Mouse (Mus musculus): ENCODE results near the gene Olfr1423.
"Not testable (repeated sequence)": the region's sequence is repeated elsewhere in the genome, so short reads cannot be mapped to it uniquely, and the experiment has no call there.

The Olfr1423 gene

GRCm38 (mm10) chr19:12041217-12041616 lies at the start of gene Olfr1423:
Gene Olfr1423 (minus strand): TSS chr19:12041317.
- no peak for DNase-seq

DNA sequence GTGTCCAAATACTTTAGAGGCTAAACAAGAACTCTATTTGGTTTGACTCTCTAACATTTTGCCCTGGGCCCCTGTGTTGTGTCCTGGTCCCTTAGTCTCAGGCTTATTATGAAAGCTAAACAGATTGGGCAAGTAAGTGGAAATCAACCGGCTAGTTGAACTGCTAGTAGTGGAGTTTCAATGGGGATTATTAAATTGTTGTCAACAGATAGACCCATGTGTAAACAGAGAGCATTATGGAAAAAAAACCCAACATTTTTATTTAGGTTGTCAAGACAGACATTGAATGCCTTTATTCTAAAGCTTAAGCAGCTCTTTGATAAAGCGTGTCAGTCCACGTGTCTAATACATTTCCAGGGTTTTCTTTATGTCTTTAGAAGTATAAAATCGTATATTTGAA lies 36.5 kb upstream of the Olfr1423 start, which contains the start of gene Olfr1425:
Gene Olfr1425, minus strand, starts transcription at position 101 of the 400 bp plus-strand sequence.
- not testable (repeated sequence) for DNase-seq

DNA sequence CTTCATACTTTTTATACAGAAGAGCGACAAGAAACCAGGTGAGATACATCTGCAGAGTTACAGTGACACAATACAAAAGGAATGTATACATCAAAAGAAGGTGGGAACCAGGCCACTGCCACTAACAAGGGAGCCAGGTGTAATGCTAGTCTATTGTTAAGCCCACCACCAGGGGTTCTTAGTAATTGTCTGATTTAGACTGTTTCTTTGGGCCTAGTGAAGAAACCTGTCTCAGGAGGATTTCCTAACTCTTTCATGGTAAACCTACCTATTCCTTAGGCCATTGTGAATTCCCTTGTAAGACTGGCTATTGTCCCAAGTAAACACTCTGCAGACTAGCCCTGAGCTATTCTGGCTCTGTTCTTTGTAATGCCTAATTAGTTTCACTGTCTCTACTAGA lies 28.4 kb upstream of the Olfr1423 start:
- not testable (repeated sequence) for DNase-seq

GRCm38 (mm10) chr19:12067806-12068205 lies 26.7 kb upstream of the Olfr1423 start:
- not testable (repeated sequence) for DNase-seq

DNA sequence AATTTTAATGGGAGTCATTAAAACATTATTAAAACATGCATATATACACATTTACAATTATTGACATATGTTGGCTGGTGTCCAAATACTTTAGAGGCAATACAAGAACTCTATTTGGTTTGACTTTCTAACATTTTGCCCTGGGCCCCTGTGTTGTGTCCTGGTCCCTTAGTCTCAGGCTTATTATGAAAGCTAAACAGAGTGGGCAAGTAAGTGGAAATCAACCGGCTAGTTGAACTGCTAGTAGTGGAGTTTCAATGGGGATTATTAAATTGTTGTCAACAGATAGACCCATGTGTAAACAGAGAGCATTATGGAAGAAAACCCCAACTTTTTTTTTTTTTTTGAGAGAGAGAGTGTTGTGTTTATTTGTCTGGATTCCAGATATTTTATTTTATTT lies 21.5 kb upstream of the Olfr1423 start, which contains the start of gene Olfr1424:
Gene Olfr1424, minus strand, starts transcription at position 101 of the 400 bp plus-strand sequence.
- not testable (repeated sequence) for DNase-seq

DNA sequence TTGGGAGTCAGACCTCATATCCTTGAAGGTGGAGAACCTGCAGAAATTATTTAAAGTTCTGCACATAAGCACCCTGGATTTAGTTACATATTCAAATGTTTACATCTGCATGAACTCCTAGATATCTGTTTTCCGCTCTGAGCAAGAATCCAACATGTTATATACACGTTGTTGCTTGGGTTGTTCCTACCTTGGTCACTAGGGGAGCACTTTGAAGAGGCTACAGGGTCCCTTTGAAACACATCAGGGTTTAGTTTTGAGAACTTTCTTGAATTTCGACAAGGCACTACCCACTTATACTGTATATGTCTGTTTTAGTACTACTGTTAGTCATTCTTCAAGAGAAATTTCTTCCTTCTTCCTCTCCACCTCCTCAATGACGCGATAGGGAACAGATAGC lies 2.0 kb upstream of the Olfr1423 start:
- DNase-seq: no peak

DNA sequence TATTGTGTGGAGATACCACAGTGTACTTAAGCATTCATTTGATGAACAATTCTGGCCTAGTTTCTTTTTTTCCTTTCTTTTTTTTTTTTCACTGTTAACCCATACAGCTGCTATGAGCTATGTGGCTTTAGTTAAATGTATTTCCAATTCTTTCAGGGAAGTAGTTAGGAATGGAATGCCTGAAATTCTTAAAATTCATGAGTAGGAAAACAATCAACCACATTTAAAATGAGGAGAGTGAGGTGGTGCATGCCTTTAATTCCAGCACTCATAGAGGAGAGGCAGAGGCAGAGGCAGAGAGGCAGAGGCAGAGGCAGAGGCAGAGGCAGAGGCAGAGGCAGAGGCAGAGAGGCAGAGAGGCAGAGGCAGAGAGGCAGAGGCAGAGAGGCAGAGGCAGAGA lies 3.4 kb downstream of the Olfr1423 start:
- DNase-seq: no peak

- DNase-seq: no peak
These were observed 14.5 kb downstream of the Olfr1423 start for GRCm38 (mm10) chr19:12026606-12027005.

- DNase-seq: no peak
These were observed 15.8 kb downstream of the Olfr1423 start for GRCm38 (mm10) chr19:12025333-12025732.

GRCm38 (mm10) chr19:12024149-12024548 lies 17.0 kb downstream of the Olfr1423 start:
- DNase-seq: no peak

GRCm38 (mm10) chr19:12016192-12016591 lies 24.9 kb downstream of the Olfr1423 start:
- DNase-seq: no peak

DNA sequence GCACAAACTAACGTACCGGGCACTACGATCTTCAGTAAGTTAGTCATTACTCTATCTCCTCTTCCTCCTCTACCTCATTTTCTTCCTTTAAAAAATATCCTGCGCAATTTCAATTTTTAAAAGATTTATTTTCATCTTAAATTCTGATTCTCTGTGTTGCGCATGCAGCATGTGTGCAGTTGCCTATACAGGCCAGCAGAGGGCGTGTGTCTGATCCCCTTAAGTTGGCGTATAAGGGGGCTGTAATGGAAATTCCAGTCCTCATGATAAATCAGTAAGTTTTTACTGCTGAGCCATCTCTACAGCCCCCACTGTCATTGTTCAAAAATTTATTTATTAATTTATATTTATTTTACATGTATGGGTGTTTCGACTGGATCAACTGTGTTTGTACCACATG lies 25.4 kb downstream of the Olfr1423 start:
- no peak for DNase-seq

DNA sequence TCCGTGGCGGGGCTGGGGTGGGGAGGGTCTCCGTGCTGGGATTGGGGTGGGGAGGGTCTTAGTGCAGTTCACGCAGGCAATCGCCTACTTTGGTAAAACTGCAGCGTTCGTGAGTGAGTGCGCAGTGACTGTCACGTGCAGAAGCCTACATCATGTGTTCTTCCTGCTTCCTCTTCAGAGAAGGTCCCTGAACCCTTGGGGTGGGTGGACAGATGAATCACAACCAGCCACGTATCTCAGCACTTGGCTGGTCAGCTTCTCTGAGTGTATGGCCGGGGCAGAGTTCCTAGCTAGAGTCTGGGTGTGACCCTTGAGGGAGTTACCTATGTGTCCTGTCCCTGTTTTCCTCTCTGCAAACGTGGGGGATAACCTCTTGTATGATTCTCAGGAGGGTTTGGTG lies 27.9 kb downstream of the Olfr1423 start:
- DNase-seq: peak; percentile 77

DNA sequence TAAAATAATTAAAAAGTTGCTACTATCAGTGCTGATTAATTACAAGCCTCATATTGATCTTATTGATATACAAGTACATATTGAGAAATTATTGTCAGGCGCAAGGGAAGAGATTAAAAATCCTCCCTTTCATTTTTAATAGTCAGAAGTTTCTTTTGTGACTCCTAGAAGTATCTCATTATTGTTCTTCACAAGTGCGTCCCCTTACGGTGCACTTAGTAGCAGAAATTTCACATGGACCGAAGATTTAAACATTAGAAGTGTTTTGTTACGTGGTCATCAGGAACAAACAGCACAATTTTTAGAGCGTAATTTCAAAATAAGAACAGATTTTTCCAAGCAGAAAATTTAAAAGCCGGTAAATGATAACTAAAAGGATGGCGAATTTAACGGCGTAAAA lies 28.5 kb downstream of the Olfr1423 start:
- DNase-seq: no peak

GRCm38 (mm10) chr19:12011560-12012556 lies 29.3 kb downstream of the Olfr1423 start:
- peak; percentile 95 for DNase-seq

GRCm38 (mm10) chr19:12010916-12011559 lies 30.1 kb downstream of the Olfr1423 start:
- DNase-seq: peak; percentile 88

DNA sequence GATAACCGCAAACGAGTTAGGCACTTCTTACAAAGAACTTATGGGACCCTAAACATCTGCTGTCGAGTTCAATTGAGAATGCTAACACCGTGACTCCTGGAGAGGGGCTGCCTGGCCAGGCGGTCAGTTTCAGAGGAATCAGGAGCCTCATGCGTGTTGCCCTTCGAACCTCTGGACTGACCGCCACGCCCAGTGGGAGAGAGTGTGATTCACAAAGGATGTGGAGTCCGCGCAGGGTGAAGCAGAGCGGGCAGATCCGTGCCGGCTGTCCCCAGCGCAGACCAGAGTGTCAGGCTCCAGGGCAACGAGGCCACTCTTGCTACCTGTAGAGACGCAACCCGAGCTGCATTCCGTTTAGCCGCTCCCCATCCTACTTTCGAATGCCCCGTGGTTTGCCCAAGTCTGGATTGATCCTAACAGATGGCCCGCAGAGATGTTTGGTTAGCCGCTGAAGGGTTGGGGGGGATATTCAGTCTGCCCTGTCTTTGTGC lies 30.8 kb downstream of the Olfr1423 start:
- peak; percentile 74 for DNase-seq

DNA sequence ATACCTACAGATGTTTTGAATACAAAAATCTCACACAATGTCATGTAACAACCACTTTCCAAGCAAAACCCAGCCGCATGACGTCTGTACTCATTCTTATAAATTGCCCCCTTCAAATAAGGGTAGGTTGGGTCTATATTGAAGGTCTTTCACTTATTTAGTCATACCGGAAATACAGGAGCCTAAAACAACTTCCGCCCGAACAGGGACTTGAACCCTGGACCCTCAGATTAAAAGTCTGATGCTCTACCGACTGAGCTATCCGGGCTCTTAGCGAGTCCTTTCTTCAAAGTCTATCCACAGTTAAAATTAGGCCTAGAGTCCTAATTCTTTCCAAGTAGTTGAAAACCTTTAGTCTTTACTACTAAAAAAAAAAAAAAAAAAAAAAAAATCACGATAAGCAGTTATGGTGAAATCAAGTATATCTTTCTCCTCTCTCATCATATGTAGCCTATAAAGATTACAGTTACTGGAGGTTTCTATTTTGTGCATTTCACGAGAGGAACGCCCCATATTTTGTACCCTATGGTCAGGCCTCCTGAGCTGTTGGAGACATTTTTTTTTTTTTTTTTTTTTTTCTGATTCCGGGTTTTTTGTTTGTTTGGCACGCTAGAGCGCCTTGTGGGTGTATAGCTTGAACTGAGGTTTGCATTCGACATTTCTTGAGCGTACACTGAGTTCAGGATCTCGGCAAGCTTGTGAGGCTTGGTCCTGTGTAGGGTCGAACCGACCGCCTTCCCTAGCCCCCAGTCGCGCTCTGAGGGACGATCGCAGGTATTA lies 31.4 kb downstream of the Olfr1423 start:
- DNase-seq: peak; percentile 89

DNA sequence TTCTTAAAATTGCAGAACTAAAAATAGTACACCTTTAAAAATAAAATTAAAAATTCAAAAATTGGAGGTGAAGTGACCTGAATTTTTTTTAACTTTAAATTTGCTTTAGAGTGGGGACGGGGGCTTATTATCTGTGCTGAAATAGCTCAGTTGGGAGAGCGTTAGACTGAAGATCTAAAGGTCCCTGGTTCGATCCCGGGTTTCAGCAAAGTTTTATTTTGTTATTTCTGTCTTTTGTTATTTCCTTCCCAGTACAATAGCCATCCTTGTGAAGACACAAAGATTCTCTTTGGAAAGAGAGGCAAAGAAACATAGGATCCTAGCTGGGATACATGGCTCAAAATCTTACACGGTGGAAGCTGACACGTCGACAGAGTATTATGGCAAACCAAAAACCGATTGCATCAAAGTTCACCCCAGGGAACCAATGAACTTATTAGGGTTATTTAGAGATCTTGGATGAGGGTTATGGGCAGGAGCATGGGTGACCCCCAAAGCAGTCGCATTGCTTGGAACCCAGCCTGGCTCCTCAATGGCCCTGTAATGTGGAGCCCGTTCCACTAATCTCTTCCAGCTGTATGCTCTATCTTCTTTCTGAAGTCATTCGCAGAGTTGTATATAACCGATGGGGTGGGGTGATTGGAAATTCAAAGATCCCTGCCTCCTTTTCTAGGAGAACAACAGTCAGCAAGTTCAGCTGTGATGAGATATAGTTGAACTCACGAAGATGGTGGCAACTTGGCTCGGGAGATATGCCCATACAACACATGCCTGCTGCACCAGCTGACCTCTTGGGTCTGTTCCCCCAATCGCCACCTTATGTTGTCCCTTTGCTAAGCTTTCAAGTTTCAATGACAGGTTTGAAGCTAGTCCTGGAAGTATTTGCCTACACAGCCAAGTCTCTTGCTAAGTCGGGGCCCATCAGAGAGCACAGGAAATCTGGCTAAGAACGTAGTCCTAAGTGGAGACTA lies 32.4 kb downstream of the Olfr1423 start:
- no peak for DNase-seq

GRCm38 (mm10) chr19:12007105-12007931 lies 33.8 kb downstream of the Olfr1423 start:
- peak; percentile 78 for DNase-seq

Measured in lung, postnatal 36 days (tissue).